Mouse (Mus musculus): ENCODE measurements around the gene Auh. TPM values are rescaled to one million over a fixed set of nuclear protein-coding genes. Genes with fewer than 3 reads are reported as not detected.

Auh gene
- polyA plus RNA-seq (2015; fragmentation: Nextera tagmentation; extraction: Ambion mirVana) = 45.0 and 46.4 TPM in 2 replicates

DNA sequence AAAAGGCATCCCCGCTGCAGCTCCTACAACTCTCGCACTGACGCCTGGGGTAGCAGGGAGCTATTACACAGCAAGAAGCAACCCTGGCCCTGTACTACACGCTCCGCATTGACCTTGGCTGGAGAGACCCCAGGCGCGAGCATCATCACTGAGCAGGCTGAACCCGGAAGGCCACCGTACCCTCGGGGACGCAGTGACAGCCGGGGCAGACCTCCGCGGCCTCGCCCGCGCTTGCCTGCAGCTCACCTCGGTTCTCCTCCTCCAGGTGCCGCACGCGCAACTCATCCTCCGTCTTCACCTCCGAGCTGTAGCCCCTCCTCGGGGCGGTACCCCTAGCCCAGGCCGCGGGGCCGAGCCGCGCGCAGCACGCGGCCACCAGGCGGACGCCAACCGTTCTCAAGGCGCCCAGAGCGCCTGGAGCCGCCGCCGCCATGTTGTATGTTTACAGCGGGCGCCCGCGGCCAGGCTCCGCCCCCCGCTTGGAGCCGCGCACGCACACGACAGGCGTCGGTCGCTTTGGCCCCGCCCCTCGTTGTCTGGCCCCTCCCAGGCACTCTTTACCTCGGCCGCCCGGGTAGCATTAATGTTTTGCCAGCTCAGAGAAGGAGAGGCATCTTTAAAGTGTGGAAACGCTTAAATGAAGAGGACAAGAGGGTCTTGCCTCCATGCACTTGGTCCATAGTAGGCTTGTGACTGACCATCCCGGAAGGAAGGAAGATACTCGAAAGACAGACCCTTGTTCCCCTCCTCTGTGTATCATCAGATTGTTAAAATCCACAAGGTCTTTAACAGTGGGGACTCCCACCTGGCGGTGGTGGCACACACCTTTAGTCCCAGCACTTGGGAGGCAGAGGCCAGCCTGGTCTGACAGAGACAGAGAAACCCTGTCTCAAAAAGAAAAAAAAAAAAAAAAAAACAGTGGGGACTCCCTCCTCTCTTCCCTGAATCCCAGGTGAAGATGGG, at the start of gene Auh:
Auh (minus strand) TSS at position 473 of the 963 bp plus-strand sequence.
- no peaks in the 10 kb centered on the region for H3K9me3 ChIP-seq (ENCODE audit: control insufficient read depth)
- H3K4me2 ChIP-seq (replicated peaks; ENCODE audit: low read depth) = peak within 1 kb of the TSS; percentile 68
- no peaks in the 10 kb centered on the region for H3K36me3 ChIP-seq (ENCODE audit: control insufficient read depth, insufficient read depth)
- peak; percentile 96 for ATAC-seq
- WGBS = under 1% methylated on average over 63 of the region's 63 CpGs
- H3K4me3 ChIP-seq (ENCODE audit: low read depth, low read length) = peak within 1 kb of the TSS; percentile 69
- peak within 1 kb of the TSS; percentile 81 for H3K9ac ChIP-seq (ENCODE audit: low read depth, low read length)
- peak; percentile 58 for TF ChIP-seq CTCF (IDR thresholded peaks at IDR 0.05; ENCODE audit: low read depth)
- peak within 1 kb of the TSS; percentile 78 for H3K27ac ChIP-seq (ENCODE audit: low read depth, low read length)
- peaks cover 7% of the 10 kb centered on the region; the same call in 1 of the 2 replicates for H3K4me1 ChIP-seq (replicated peaks; ENCODE audit: control insufficient read depth, insufficient read depth, low read length)
- no peaks in the 10 kb centered on the region for H3K27me3 ChIP-seq (replicated peaks; ENCODE audit: control insufficient read depth, insufficient read depth, low read length)

DNA sequence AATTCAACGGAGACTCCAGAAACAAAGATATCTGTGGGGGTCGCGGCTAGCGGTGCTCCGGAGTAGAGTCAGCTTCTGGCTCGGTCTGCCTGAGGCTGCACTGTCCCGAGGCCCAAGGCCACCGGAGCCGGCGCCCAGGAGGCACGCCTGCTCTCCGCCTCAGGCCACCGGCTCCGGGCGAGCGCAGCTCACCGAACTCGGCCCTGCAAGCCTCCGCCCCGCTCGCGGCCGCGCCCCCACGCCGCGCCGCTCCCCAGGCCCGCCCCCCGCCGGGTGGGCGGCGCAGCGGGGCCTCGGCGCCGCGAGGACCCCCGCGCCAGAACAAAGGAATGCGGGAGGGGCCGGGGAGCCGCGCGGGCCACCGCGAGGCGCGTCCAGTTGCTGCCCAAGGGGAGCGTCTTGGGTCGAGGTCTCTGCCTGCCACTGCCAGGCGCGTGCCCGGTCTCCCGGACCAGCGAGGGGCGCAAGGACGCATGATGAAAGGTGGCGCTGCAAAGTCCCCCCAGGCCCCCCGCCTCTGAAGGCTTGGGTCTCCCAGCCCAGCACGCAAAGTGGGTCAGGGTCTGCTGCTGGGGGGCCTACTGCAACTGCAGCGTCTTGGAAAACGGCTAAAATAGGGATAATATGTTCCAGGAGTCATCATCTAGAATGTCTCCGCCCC, 49.0 kb upstream of the Auh start:
- TF ChIP-seq CTCF (IDR thresholded peaks at IDR 0.05; ENCODE audit: low read depth) = no peak
- no peaks in the 10 kb centered on the region for H3K36me3 ChIP-seq (ENCODE audit: control insufficient read depth, insufficient read depth)
- ATAC-seq = no peak
- H3K4me2 ChIP-seq (replicated peaks; ENCODE audit: low read depth) = peak overlapping the region; percentile 98
- peaks cover 26% of the 10 kb centered on the region; the same call in 1 of the 2 replicates for H3K4me1 ChIP-seq (replicated peaks; ENCODE audit: control insufficient read depth, insufficient read depth, low read length)
- no peaks in the 10 kb centered on the region for H3K9me3 ChIP-seq (ENCODE audit: control insufficient read depth)
- H3K27me3 ChIP-seq (replicated peaks; ENCODE audit: control insufficient read depth, insufficient read depth, low read length) = no peaks in the 10 kb centered on the region
- peak overlapping the region; percentile 15 for H3K27ac ChIP-seq (ENCODE audit: low read depth, low read length)
- H3K4me3 ChIP-seq (ENCODE audit: low read depth, low read length) = peak overlapping the region; percentile 97
- WGBS = under 1% methylated on average over 64 of the region's 64 CpGs
- peak overlapping the region; percentile 45 for H3K9ac ChIP-seq (ENCODE audit: low read depth, low read length)

GRCm38 (mm10) chr13:52977757-52978156, 48.3 kb upstream of the Auh start:
- WGBS = 33% methylated on average over 4 of the region's 4 CpGs
- Histone ChIP-seq H3K27me3 (replicated peaks; ENCODE audit: control insufficient read depth, insufficient read depth, low read length) (no peaks in the 10 kb centered on the region), H3K4me2 (replicated peaks; ENCODE audit: low read depth) (peak overlapping the region; percentile 98), H3K4me1 (replicated peaks; ENCODE audit: control insufficient read depth, insufficient read depth, low read length) (peaks cover 26% of the 10 kb centered on the region; the same call in 1 of the 2 replicates), H3K27ac (ENCODE audit: low read depth, low read length) (no peak overlapping the region), H3K9ac (ENCODE audit: low read depth, low read length) (no peak overlapping the region; the same call in 1 of the 2 replicates), H3K4me3 (ENCODE audit: low read depth, low read length) (peak overlapping the region; percentile 97), H3K36me3 (ENCODE audit: control insufficient read depth, insufficient read depth) (no peaks in the 10 kb centered on the region), H3K9me3 (ENCODE audit: control insufficient read depth) (no peaks in the 10 kb centered on the region)
- ATAC-seq = no peak
- no peak for TF ChIP-seq CTCF (IDR thresholded peaks at IDR 0.05; ENCODE audit: low read depth)

- no peak overlapping the region for H3K27ac ChIP-seq (ENCODE audit: low read depth, low read length)
Observed at GRCm38 (mm10) chr13:52977221-52977609, 47.7 kb upstream of the Auh start.

DNA sequence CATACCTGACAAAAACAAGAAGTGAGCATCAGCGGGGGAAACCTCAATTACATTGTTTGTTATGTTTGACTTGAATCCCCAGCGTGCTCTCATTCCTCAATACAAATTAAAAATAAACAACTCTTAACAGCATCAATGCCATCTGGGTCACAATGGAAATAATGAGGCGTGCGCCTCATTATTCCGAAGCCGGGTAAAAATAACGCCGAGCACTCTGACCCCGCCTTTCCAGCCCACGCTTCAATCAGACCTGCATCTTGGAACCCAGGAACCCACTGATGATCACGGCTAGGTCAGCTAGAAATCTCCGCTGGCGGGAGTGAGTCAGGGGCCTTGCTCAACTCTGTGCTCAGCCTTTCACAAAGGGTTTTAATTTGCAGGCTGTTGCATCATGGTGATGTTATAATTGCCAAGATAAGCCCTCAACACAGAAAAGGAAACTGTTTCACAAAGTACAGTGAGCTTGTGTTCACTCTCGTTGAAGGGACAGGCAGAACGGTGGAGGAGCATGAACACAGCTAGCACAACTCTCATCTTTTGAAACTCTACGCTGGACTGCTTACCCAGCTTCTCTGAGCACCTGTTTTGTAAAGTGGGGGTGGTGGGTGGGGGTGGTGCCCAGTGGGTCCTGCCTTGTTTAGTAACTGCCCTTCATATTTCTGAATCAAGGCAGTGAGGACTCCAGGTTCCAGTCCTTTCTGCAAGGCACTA, 47.2 kb upstream of the Auh start:
- H3K27ac ChIP-seq (ENCODE audit: low read depth, low read length) = no peak overlapping the region; the same call in 1 of the 2 replicates
- no peak for TF ChIP-seq CTCF (IDR thresholded peaks at IDR 0.05; ENCODE audit: low read depth)
- no peak overlapping the region for H3K9ac ChIP-seq (ENCODE audit: low read depth, low read length)
- no peak for ATAC-seq
- H3K4me3 ChIP-seq (ENCODE audit: low read depth, low read length) = no peak overlapping the region
- 31% methylated on average over 16 of the region's 16 CpGs for whole genome bisulfite sequencing
- no peaks in the 10 kb centered on the region for H3K9me3 ChIP-seq (ENCODE audit: control insufficient read depth)
- H3K4me1 ChIP-seq (replicated peaks; ENCODE audit: control insufficient read depth, insufficient read depth, low read length) = peaks cover 22% of the 10 kb centered on the region; the same call in 1 of the 2 replicates
- no peaks in the 10 kb centered on the region for H3K36me3 ChIP-seq (ENCODE audit: control insufficient read depth, insufficient read depth)
- H3K27me3 ChIP-seq (replicated peaks; ENCODE audit: control insufficient read depth, insufficient read depth, low read length) = no peaks in the 10 kb centered on the region
- H3K4me2 ChIP-seq (replicated peaks; ENCODE audit: low read depth) = peak overlapping the region; percentile 53

More at GRCm38 (mm10) chr13:52977221-52977609, 47.7 kb upstream of the Auh start:
- TF ChIP-seq CTCF (IDR thresholded peaks at IDR 0.05; ENCODE audit: low read depth) = no peak
- Histone ChIP-seq H3K9ac (ENCODE audit: low read depth, low read length) (no peak overlapping the region), H3K9me3 (ENCODE audit: control insufficient read depth) (no peaks in the 10 kb centered on the region), H3K4me2 (replicated peaks; ENCODE audit: low read depth) (peak overlapping the region; percentile 98), H3K4me3 (ENCODE audit: low read depth, low read length) (no peak overlapping the region), H3K36me3 (ENCODE audit: control insufficient read depth, insufficient read depth) (no peaks in the 10 kb centered on the region), H3K4me1 (replicated peaks; ENCODE audit: control insufficient read depth, insufficient read depth, low read length) (peaks cover 25% of the 10 kb centered on the region; the same call in 1 of the 2 replicates), H3K27me3 (replicated peaks; ENCODE audit: control insufficient read depth, insufficient read depth, low read length) (no peaks in the 10 kb centered on the region)
- no peak for ATAC-seq
- WGBS = 68% methylated on average over 9 of the region's 9 CpGs
